Mouse (Mus musculus) embryonic facial prominence, embryonic 12.5 days (tissue): Measurements from ENCODE around the gene Ptpre. TPM values are rescaled to one million over a fixed set of nuclear protein-coding genes. Genes with fewer than 3 reads are reported as not detected.

Experiments
- ATAC-seq: fragments of 200-750 bp; cut with Nextera tagmentation; 2 replicates; pipeline ENCODE4 v1.8.0; 2017; ENCODE audit not compliant: insufficient number of reproducible peaks, insufficient read depth, low FRiP score, low TSS enrichment
- H3K27ac ChIP-seq: fragments of 300-500 bp; sonication (generic); 2 replicates; pipeline ENCODE4 v1.5.1; 2016; ENCODE audit warnings: mild to moderate bottlenecking
- H3K27me3 ChIP-seq: fragments of 300-500 bp; sonication (generic); 2 replicates; pipeline ENCODE4 v1.6.1; 2016; ENCODE audit warnings: mild to moderate bottlenecking, moderate library complexity
- H3K36me3 ChIP-seq: fragments of 300-500 bp; sonication (generic); 2 replicates; pipeline ENCODE4 v1.6.1; 2016; ENCODE audit warnings: mild to moderate bottlenecking
- H3K4me1 ChIP-seq: fragments of 300-500 bp; sonication (generic); 2 replicates; pipeline ENCODE4 v1.6.1; 2016
- H3K4me2 ChIP-seq: fragments of 300-500 bp; sonication (generic); replicated peaks from 2 replicates; pipeline ENCODE4 v1.6.1; 2016; ENCODE audit warnings: mild to moderate bottlenecking, moderate library complexity
- H3K4me3 ChIP-seq: fragments of 300-500 bp; sonication (generic); 2 replicates; pipeline ENCODE4 v1.5.1; 2016; ENCODE audit warnings: mild to moderate bottlenecking
- H3K9ac ChIP-seq: fragments of 300-500 bp; sonication (generic); 2 replicates; pipeline ENCODE4 v1.6.1; 2016; ENCODE audit warnings: mild to moderate bottlenecking, moderate library complexity
- H3K9me3 ChIP-seq: fragments of 300-500 bp; sonication (generic); 2 replicates; pipeline ENCODE4 v1.6.1; 2016; ENCODE audit warnings: mild to moderate bottlenecking, moderate library complexity
- WGBS: fragments of 180-500 bp; shearing (Covaris S2); methylation state at CpG from one replicate; pipeline ENCODE4 v1.1.7; 2016; 5-methylcytosine and 5-hydroxymethylcytosine counted together
- polyA plus RNA-seq: library from polyadenylated mRNA; unstranded; fragments of >200 nt; fragmentation: Nextera tagmentation; extraction: Ambion mirVana; gene quantifications from 2 replicates; pipeline ENCODE4 v1.2.1, GENCODE M21; 2016

Ptpre gene
- polyA plus RNA-seq, 1 experiment from 2014 or later = 2.4 TPM

DNA sequence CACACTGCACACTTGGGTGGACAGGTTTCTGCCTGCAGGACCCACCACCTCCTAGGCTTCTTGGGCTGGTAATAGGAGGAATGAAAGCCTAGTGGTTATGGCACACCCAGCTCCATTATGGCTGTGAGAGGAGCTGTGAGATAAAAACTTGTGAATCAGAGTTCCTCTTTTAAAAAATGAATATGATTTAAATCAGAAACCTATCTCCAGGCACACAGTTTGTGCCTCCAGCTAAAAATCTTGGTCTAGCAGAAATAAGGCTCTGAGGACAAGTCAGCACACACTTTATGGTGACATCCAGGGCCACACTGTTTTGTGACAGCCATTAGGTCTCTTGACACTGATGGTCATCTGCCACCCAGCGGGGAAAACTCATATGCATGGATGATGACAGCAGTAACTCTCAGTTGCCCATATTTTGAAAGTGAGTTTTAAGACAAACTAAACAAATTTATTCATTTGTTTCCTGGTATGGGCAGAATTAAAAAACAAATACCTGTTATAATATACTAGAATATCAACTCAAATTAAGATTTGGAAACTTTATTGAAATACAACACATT, 47.9 kb downstream of the Ptpre start:
- no peak for ATAC-seq
- no peak overlapping the region for H3K9ac ChIP-seq
- no peak overlapping the region for H3K4me2 ChIP-seq
- 0 out of 2 replicates have a peak, but pooled peaks cover 7% of the 10 kb centered on the region for H3K4me1 ChIP-seq
- H3K4me3 ChIP-seq = no peak overlapping the region
- H3K27ac ChIP-seq = no peak overlapping the region
- no peaks in the 10 kb centered on the region for H3K27me3 ChIP-seq
- WGBS = 85% methylated on average over 1 of the region's 1 CpGs
- H3K36me3 ChIP-seq = no peaks in the 10 kb centered on the region
- H3K9me3 ChIP-seq = no peaks in the 10 kb centered on the region

DNA sequence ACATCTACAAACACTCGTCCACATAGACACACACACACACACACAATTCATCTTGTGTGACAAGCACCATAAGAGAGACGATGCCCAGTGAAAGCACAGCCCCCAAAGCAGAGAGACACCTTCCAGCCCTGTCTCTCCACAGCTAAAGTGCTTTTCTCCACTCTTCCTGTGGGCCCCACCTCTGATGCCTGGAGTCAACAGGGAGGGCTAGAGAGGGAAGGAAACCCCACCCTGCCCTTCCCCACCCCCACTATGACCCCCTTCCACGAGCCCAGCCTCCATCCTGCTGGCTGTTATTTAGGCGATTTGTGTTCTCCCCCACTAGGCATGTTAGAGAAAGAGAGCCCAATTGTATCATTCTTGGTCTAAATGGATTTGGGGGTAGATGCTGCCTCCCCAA, 49.1 kb downstream of the Ptpre start:
- no peak overlapping the region; the same call in 1 of the 2 replicates for H3K27ac ChIP-seq
- 36% methylated on average over 4 of the region's 4 CpGs for WGBS

DNA sequence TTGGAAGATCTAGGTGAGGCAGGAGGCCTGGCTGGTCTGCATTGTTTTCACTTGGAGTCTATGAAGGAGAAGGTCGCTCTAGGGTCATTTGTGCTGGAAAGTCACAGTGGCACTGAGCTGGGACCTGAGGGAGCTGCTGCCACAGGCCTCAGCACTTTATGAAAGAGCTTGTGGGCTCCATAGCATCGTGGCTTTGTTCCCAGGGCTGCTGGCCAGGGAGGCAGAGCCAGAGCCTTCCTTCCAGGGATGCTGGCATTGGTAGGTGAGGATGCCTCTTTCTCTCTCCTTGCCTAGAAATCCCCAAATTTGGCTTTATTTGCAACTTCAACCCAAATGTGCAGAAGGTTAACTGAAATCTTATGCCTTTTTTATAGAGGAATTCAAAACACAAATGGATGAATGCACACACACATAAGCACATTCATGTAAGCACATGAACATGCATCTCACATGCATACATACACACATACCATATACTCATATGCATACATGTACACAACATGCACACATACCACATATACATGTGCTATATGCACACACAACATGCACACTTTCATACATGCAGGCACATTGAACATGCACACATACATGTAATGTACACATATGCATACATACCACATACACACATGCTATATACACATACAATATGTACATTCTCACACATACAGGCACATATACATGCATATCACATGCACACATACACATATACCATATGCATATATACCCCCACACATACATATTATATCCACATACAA, 50.7 kb downstream of the Ptpre start:
- no peak overlapping the region for H3K9ac ChIP-seq
- ATAC-seq = no peak
- 57% methylated on average over 2 of the region's 2 CpGs for WGBS
- H3K4me2 ChIP-seq = no peak overlapping the region
- no peak overlapping the region for H3K4me3 ChIP-seq
- 0 out of 2 replicates have a peak, but pooled peaks cover 7% of the 10 kb centered on the region for H3K4me1 ChIP-seq
- no peaks in the 10 kb centered on the region for H3K36me3 ChIP-seq
- H3K9me3 ChIP-seq = no peaks in the 10 kb centered on the region
- no peak overlapping the region for H3K27ac ChIP-seq
- no peaks in the 10 kb centered on the region for H3K27me3 ChIP-seq

More for the DNA sequence above, 49.1 kb downstream of the Ptpre start:
- Histone ChIP-seq H3K4me2 (no peak overlapping the region), H3K4me3 (no peak overlapping the region), H3K9ac (no peak overlapping the region), H3K36me3 (no peaks in the 10 kb centered on the region), H3K4me1 (0 out of 2 replicates have a peak, but pooled peaks cover 7% of the 10 kb centered on the region), H3K27me3 (no peaks in the 10 kb centered on the region), H3K9me3 (no peaks in the 10 kb centered on the region)
- ATAC-seq = no peak

DNA sequence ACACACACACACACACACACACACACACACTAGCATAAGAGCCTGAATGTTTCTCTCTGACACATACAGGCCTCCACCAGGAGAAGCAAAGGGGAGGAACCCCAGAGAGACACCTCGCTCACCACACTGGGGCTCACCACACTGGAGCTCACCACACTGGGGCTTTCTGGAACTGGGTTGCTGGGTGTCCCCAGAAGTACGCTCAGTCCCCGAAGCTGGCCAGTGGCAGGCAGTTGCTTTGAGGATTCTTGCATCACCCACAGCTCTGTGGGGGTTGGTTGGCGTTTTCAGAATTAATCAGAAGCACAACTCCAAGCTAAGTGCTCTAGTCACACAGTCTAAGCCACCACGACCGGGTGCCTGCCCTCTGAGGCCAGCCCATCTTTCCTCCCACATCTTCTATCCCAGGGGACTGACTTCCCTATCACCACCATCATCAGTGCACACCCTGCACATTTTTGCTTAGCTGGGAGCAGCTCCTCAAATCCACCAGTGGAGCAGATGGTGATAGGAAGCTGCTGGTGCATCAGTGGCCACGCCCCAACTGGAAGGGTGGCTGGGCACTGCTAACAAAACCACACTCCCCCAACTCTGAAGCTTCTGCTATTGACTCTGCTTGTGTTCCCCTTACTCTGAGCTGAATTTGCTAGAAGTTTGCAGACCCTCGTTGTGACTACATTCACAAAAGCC, 51.5 kb downstream of the Ptpre start:
- Histone ChIP-seq H3K27ac (no peak overlapping the region), H3K36me3 (no peaks in the 10 kb centered on the region), H3K27me3 (no peaks in the 10 kb centered on the region), H3K9me3 (no peaks in the 10 kb centered on the region), H3K9ac (no peak overlapping the region), H3K4me1 (0 out of 2 replicates have a peak, but pooled peaks cover 7% of the 10 kb centered on the region), H3K4me3 (no peak overlapping the region), H3K4me2 (no peak overlapping the region)
- ATAC-seq = no peak
- WGBS = 79% methylated on average over 8 of the region's 8 CpGs

DNA sequence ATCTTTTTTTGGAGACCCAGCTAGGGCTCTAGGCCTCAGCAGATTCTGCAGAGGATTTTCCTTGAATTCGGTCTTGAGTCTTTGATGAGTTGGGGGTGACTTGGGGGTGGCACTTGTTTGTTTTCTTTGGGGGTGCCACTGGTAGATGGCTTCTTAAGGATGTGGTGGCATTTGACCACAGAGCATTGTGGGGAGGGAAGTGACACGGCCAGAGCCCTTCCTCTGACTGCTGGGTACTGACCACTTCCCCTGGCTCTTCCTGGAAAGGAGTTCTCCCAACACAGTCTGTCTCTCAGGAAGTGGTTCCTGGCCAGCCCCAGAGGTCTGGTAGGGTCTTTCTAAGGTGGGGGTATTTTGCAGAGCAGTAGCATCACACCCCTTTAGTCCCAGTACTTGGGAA, 54.2 kb downstream of the Ptpre start:
- Histone ChIP-seq H3K36me3 (no peaks in the 10 kb centered on the region), H3K4me2 (no peak overlapping the region), H3K27me3 (no peaks in the 10 kb centered on the region), H3K4me3 (no peak overlapping the region), H3K9me3 (no peaks in the 10 kb centered on the region), H3K27ac (no peak overlapping the region), H3K9ac (no peak overlapping the region), H3K4me1 (peaks cover 17% of the 10 kb centered on the region)
- ATAC-seq = no peak
- whole genome bisulfite sequencing = 80% methylated on average over 2 of the region's 2 CpGs

DNA sequence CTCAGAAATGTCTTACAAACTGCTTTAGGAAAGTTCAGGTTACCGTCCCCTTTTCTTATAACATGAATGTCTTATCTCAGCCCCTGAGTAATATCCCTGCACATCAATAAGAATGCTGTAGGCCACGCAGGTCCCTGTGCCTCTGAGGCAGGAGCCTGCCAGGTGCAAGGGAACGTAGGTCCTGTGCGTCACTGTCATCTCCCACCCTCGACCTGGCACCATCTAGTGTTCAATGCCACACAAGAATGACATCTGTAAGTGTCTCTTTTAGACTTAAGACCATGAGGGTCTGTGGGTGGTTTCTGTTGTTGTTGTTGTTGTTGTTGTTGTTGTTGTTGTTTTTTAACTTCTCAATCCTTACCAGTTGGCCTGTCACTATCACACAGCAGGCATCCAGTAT, 56.0 kb downstream of the Ptpre start:
- ATAC-seq = no peak
- Histone ChIP-seq H3K9me3 (no peaks in the 10 kb centered on the region), H3K4me2 (no peak overlapping the region), H3K36me3 (no peaks in the 10 kb centered on the region), H3K27ac (no peak overlapping the region), H3K27me3 (no peaks in the 10 kb centered on the region), H3K4me3 (no peak overlapping the region), H3K4me1 (peaks cover 29% of the 10 kb centered on the region), H3K9ac (no peak overlapping the region)
- 80% methylated on average over 5 of the region's 5 CpGs for WGBS

DNA sequence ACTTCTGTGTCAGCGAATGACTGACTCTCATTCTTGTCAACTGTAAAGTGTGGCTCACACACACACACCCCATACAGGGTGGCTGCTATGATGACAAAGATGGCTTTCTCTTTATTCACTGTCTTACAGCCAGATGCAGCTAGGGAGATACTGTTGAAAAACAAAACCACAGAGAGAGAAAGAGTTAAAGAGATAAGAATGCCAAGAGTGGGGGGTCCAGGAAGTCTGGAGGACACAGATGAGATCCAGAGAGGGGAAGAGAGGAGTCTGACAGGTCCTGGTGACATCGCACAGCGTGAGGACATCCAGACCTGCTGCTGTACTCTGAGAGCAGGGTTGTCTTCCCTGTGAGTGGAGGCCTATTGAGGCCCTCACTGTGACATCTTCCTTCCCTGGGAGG, 56.5 kb downstream of the Ptpre start:
- Histone ChIP-seq H3K36me3 (no peaks in the 10 kb centered on the region), H3K27me3 (no peaks in the 10 kb centered on the region), H3K9me3 (no peaks in the 10 kb centered on the region), H3K4me3 (no peak overlapping the region), H3K27ac (no peak overlapping the region), H3K4me1 (peaks cover 34% of the 10 kb centered on the region), H3K4me2 (no peak overlapping the region), H3K9ac (no peak overlapping the region)
- WGBS = 80% methylated on average over 3 of the region's 3 CpGs
- no peak for ATAC-seq

DNA sequence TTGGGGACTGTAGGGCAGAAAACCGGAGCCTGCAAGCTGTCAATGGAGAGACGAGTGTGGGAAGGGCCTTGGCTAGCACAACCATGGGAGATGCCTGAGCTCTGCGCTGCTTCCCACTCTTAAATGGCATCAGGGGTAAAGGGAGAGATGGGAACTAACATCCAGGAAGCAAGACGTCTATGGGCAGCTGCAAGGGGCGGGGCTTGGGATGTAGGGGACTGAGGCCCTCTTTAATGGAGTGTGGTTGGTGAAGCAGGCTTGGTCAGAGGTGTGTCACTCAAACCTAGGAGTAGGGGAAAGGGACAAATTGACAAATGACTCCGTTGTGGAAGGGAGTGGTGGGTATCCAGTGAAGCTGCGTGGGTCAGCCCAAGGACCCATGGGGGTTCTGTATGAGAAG, 57.4 kb downstream of the Ptpre start:
- Histone ChIP-seq H3K36me3 (no peaks in the 10 kb centered on the region), H3K4me1 (peaks cover 34% of the 10 kb centered on the region), H3K27ac (no peak overlapping the region), H3K4me3 (no peak overlapping the region), H3K9ac (no peak overlapping the region), H3K4me2 (no peak overlapping the region), H3K9me3 (no peaks in the 10 kb centered on the region), H3K27me3 (no peaks in the 10 kb centered on the region)
- no peak for ATAC-seq
- WGBS = 59% methylated on average over 7 of the region's 7 CpGs

DNA sequence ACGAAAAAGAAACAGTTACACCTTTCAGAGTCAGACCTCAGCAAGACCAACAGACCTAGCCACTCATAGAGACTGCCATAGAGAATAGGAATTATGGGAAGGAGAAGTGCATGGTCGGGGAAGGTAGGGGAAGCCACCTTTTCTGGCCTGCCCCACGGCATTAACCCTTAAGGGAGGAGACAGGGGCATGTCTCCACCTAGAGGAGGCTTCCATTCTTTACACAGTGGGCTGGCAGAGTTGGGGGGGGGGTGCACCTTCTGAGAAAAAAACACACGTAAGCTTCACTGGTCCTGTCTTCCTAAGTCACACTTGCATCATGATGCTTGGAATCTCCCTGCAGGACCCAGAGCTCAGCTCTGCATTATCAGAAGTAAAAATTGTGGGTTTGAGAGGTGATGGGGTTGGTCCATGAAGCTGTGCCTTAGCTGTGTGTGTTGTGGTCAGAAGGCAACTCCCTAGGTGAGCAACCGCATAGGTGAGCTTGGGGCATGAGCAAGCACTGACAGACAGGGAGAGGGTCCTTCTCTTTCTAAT, 58.4 kb downstream of the Ptpre start:
- no peak for ATAC-seq
- Histone ChIP-seq H3K9ac (no peak overlapping the region), H3K4me3 (no peak overlapping the region), H3K27me3 (no peaks in the 10 kb centered on the region), H3K27ac (no peak overlapping the region), H3K4me2 (no peak overlapping the region), H3K9me3 (no peaks in the 10 kb centered on the region), H3K4me1 (peaks cover 34% of the 10 kb centered on the region), H3K36me3 (no peaks in the 10 kb centered on the region)
- WGBS = 47% methylated on average over 5 of the region's 5 CpGs

DNA sequence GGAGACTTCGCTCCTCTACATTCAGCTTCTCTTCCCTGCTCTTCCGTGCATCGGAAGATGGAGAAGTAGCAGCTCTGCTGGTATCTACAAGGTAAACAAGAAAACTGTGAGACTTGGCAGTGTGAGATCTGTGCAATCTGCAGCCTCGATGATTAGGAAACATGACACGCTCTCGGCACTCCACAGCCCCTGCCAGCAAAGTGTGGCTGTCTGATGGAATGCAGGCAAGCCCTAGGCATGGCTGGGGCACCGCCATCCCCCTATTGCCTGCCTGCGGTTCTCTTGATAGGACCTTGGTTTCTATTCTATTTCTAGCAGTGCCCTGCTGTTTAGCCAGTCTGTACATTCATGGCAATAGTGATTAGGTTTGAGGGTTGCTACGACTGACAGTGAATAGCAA, 59.7 kb downstream of the Ptpre start:
- Histone ChIP-seq H3K27me3 (no peaks in the 10 kb centered on the region), H3K9ac (no peak overlapping the region), H3K4me2 (no peak overlapping the region), H3K36me3 (no peaks in the 10 kb centered on the region), H3K4me1 (peaks cover 34% of the 10 kb centered on the region), H3K4me3 (no peak overlapping the region), H3K27ac (no peak overlapping the region), H3K9me3 (no peaks in the 10 kb centered on the region)
- ATAC-seq = no peak; the same call in 1 of the 2 replicates
- 46% methylated on average over 9 of the region's 9 CpGs for WGBS

DNA sequence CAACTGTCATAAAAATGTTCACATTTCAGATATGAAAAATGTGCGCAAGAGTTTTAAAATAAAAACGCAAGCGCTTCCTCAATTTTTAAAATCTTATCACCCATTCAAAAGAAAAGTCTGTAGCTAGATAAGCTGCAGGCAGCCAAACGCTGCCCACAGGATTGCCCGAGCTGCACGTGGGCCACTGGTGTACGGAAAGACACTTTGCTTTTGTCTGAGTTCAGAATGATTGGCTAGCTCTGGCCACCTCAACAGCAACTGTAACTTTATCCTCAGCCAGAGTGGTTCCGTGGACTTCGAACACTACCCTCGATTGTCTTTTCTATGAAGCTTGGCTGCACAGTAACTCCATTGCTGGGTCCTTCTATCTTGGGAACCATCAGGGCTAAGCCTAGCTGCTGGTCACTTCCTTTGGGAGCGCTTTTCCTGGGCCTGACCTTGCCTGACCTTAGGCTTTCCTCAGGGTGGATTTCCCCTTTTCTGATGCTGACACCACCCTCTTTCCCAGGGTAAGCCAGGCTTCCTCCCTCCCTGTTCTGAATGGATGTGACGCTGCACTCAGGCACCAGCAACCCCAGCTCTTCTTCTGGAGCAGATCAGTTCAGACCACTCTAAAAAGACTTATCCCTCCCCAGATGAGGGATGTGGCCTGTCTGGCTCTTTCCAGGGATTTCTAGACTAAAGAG, 60.5 kb downstream of the Ptpre start:
- no peaks in the 10 kb centered on the region for H3K27me3 ChIP-seq
- H3K4me3 ChIP-seq = no peak overlapping the region
- H3K9me3 ChIP-seq = no peaks in the 10 kb centered on the region
- ATAC-seq = no peak
- H3K36me3 ChIP-seq = no peaks in the 10 kb centered on the region
- H3K9ac ChIP-seq = no peak overlapping the region
- peak overlapping the region; percentile 41 for H3K27ac ChIP-seq
- no peak overlapping the region for H3K4me2 ChIP-seq
- 37% methylated on average over 12 of the region's 12 CpGs for WGBS
- H3K4me1 ChIP-seq = peaks cover 34% of the 10 kb centered on the region
